In the genomic region with DNA sequence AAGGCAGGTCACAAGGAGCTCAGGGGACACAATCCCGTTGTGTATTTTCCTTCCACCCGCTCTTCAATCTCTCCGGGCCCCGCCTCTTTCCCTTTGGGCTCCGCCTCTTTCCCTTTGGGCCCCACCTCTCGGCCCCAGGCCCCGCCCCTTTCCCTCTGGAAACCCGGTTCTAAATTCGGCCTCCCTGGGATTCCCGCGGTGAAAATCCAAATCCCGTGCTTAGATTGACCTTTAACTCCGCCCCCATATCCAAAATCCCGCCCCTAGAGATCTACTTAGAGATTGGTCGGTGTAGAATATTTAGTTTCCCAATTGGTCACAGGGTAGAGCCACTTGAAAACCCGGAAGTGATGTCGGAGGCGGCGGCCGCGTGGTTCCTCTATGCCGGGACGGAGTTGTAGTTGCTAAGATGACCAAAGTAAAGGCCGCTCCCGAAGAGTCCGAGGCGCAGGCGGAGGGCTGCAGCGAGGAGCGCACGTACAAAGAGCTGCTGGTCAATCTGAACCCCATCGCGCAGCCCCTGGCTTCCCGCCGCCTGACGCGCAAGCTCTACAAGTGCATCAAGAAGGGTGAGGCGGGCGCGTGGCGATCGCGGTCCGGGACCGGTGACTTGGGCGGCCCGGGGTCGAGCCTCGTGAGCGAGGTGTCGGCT, we compare ENCODE assay signal across 8 mouse cellular contexts. TPM values are rescaled to one million over a fixed set of nuclear protein-coding genes. Genes with fewer than 3 reads are reported as not detected.
DNase-seq lines count a peak whose midpoint lies in the region; ATAC-seq and TF ChIP-seq lines count a peak whose summit lies in the region.

TSS of gene Nhp2 (plus strand) at position 327 of the 652 bp plus-strand sequence.

- TF ChIP-seq POLR2A in CH12.LX (IDR thresholded peaks at IDR 0.05; ENCODE audit: low read depth, low read length) = peak; percentile 90

- in situ Hi-C loops in CH12.LX (cut with MboI; ENCODE audit: low pct_ligation_motif_present, low pct_unique_long_range_greater_than_20kb, low sequenced_read_pairs) = loop anchor here (10.0 kb wide), 1 partner anchor 65 kb away; the partner anchor contains the start of gene 0610009B22Rik

- no peak for TF ChIP-seq RAD21 in CH12.LX (IDR thresholded peaks at IDR 0.05; ENCODE audit: low read depth, low read length)

- under 1% methylated on average over 51 of the region's 51 CpGs for WGBS in forebrain, embryonic 11.5 days
- WGBS in heart, embryonic 16.5 days = under 1% methylated on average over 51 of the region's 51 CpGs
- under 1% methylated on average over 51 of the region's 51 CpGs for WGBS in liver, embryonic 15.5 days (ENCODE audit: insufficient replicate concordance)
- under 1% methylated on average over 51 of the region's 51 CpGs for WGBS in neural tube, embryonic 12.5 days

- peaks cover 15 to 56% of the 10 kb centered on the region in 2 experiments for H3K4me1 ChIP-seq in CH12.LX (ENCODE audit: control insufficient read depth in 1 of 2, insufficient read depth in 2 of 2)
- H3K4me1 ChIP-seq in forebrain, embryonic 11.5 days (replicated peaks; ENCODE audit: control insufficient read depth, insufficient read depth, low read length) = peaks cover 10% of the 10 kb centered on the region
- H3K4me1 ChIP-seq in heart, embryonic 16.5 days (ENCODE audit: control insufficient read depth, insufficient read depth, low read length) = peaks cover 22% of the 10 kb centered on the region
- H3K4me1 ChIP-seq in liver, embryonic 15.5 days (replicated peaks) = peaks cover 65% of the 10 kb centered on the region
- H3K4me1 ChIP-seq in neural tube, embryonic 12.5 days = peaks cover 20% of the 10 kb centered on the region

- peaks cover 28% of the 10 kb centered on the region for H3K79me2 ChIP-seq in CH12.LX (replicated peaks; ENCODE audit: control insufficient read depth, extremely low read depth, insufficient read depth, poor library complexity, severe bottlenecking)

- H3K27ac ChIP-seq in CH12.LX (ENCODE audit: insufficient read depth, low read depth) = peak within 1 kb of the TSS; percentile 63
- H3K27ac ChIP-seq in forebrain, embryonic 11.5 days (ENCODE audit: low read depth, low read length) = no peak within 1 kb of the TSS
- H3K27ac ChIP-seq in heart, embryonic 16.5 days (ENCODE audit: low read length) = peak within 1 kb of the TSS; percentile 54
- H3K27ac ChIP-seq in liver, embryonic 15.5 days (replicated peaks) = peak within 1 kb of the TSS; percentile 65; the same call in 1 of the 2 replicates
- no peak within 1 kb of the TSS for H3K27ac ChIP-seq in neural tube, embryonic 12.5 days

- peak within 1 kb of the TSS; percentile 64 to 93 (median 68) for H3K4me3 ChIP-seq in CH12.LX (replicated peaks in 1 of 3; ENCODE audit: low read depth in 2 of 3, low read length in 2 of 3, poor library complexity in 1 of 3)
- peak within 1 kb of the TSS; percentile 68 for H3K4me3 ChIP-seq in forebrain, embryonic 11.5 days (ENCODE audit: low read depth, low read length)
- H3K4me3 ChIP-seq in heart, embryonic 16.5 days (ENCODE audit: low read length) = peak within 1 kb of the TSS; percentile 95
- H3K4me3 ChIP-seq in liver, embryonic 15.5 days (replicated peaks) = peak within 1 kb of the TSS; percentile 79
- H3K4me3 ChIP-seq in neural tube, embryonic 12.5 days = peak within 1 kb of the TSS; percentile 84

- DNase-seq in CH12.LX (ENCODE audit: extremely low read depth) = peak; percentile 100
- DNase-seq in c-Kit-positive CD71-positive TER-119-negative erythroid progenitor cells, embryonic 14.5 days (ENCODE audit: low read depth) = peak; percentile 98
- DNase-seq in forebrain, embryonic 11.5 days (ENCODE audit: low spot score) = peak; percentile 96
- DNase-seq in kidney, postnatal 36 days = peak; percentile 99
- DNase-seq in telencephalon, adult 2 months (ENCODE audit: low read depth, low spot score) = peak; percentile 99

- H3K4me2 ChIP-seq in CH12.LX (ENCODE audit: insufficient read depth, low read depth, poor library complexity, severe bottlenecking) = peak within 1 kb of the TSS; percentile 84
- H3K4me2 ChIP-seq in forebrain, embryonic 11.5 days (ENCODE audit: low read depth, low read length, severe bottlenecking) = peak within 1 kb of the TSS; percentile 53
- H3K4me2 ChIP-seq in heart, embryonic 16.5 days (ENCODE audit: low read depth, low read length) = peak within 1 kb of the TSS; percentile 92
- peak within 1 kb of the TSS; percentile 92 for H3K4me2 ChIP-seq in liver, embryonic 15.5 days
- H3K4me2 ChIP-seq in neural tube, embryonic 12.5 days (replicated peaks) = peak within 1 kb of the TSS; percentile 84

- no peak for TF ChIP-seq CTCF in CH12.LX (conservative IDR thresholded peaks at IDR 0.05 in 1 of 2, IDR thresholded peaks at IDR 0.05 in 1 of 2; ENCODE audit: low read depth in 2 of 2, low read length in 2 of 2)

- no peak for TF ChIP-seq EP300 in CH12.LX (IDR thresholded peaks at IDR 0.05; ENCODE audit: low read length)

- peaks cover 34 to 36% of the 10 kb centered on the region in 2 experiments for H3K36me3 ChIP-seq in CH12.LX (replicated peaks in 1 of 2; ENCODE audit: control insufficient read depth in 1 of 2, insufficient read depth in 1 of 2, low read length in 1 of 2)
- H3K36me3 ChIP-seq in forebrain, embryonic 11.5 days (ENCODE audit: control insufficient read depth, insufficient read depth, low read length) = peaks cover 6% of the 10 kb centered on the region
- H3K36me3 ChIP-seq in heart, embryonic 16.5 days (ENCODE audit: control insufficient read depth, insufficient read depth) = peaks cover 23% of the 10 kb centered on the region
- H3K36me3 ChIP-seq in liver, embryonic 15.5 days (replicated peaks) = peaks cover 33% of the 10 kb centered on the region
- H3K36me3 ChIP-seq in neural tube, embryonic 12.5 days = peaks cover 28% of the 10 kb centered on the region

- no peaks in the 10 kb centered on the region for H3K27me3 ChIP-seq in CH12.LX (replicated peaks)
- H3K27me3 ChIP-seq in forebrain, embryonic 11.5 days (ENCODE audit: control insufficient read depth, insufficient read depth, low read length) = no peaks in the 10 kb centered on the region
- no peaks in the 10 kb centered on the region for H3K27me3 ChIP-seq in heart, embryonic 16.5 days (ENCODE audit: control insufficient read depth, insufficient read depth, low read length)
- no peaks in the 10 kb centered on the region for H3K27me3 ChIP-seq in liver, embryonic 15.5 days
- no peaks in the 10 kb centered on the region for H3K27me3 ChIP-seq in neural tube, embryonic 12.5 days (replicated peaks)

- H3K9ac ChIP-seq in CH12.LX (ENCODE audit: insufficient read depth, low read depth) = peak within 1 kb of the TSS; percentile 87
- H3K9ac ChIP-seq in forebrain, embryonic 11.5 days (ENCODE audit: low read length) = peak within 1 kb of the TSS; percentile 74
- H3K9ac ChIP-seq in heart, embryonic 16.5 days (ENCODE audit: low read length) = peak within 1 kb of the TSS; percentile 81
- peak within 1 kb of the TSS; percentile 67 for H3K9ac ChIP-seq in liver, embryonic 15.5 days
- peak within 1 kb of the TSS; percentile 72 for H3K9ac ChIP-seq in neural tube, embryonic 12.5 days

- dilution Hi-C loops in CH12.LX (cut with MboI; ENCODE audit: extremely low pct_ligation_motif_present, extremely low pct_unique_long_range_greater_than_20kb, low sequenced_read_pairs) = no loop called here

- ATAC-seq in forebrain, embryonic 11.5 days (replicated peaks; ENCODE audit: low FRiP score) = peak; percentile 94
- peak; percentile 90 for ATAC-seq in heart, embryonic 16.5 days (replicated peaks; ENCODE audit: extremely low read depth, insufficient read depth, low FRiP score)
- ATAC-seq in liver, embryonic 15.5 days (ENCODE audit: insufficient read depth) = peak; percentile 79
- peak; percentile 91 for ATAC-seq in neural tube, embryonic 12.5 days (ENCODE audit: low FRiP score, low read depth)

- no peaks in the 10 kb centered on the region for H3K9me3 ChIP-seq in CH12.LX (replicated peaks; ENCODE audit: low read length)
- H3K9me3 ChIP-seq in forebrain, embryonic 11.5 days (ENCODE audit: control insufficient read depth, low read length) = no peaks in the 10 kb centered on the region
- H3K9me3 ChIP-seq in heart, embryonic 16.5 days (replicated peaks; ENCODE audit: control insufficient read depth, low read length) = no peaks in the 10 kb centered on the region
- H3K9me3 ChIP-seq in liver, embryonic 15.5 days (replicated peaks) = no peaks in the 10 kb centered on the region
- H3K9me3 ChIP-seq in neural tube, embryonic 12.5 days = no peaks in the 10 kb centered on the region

TF ChIP-seq in CH12.LX, 34 proteins besides CTCF, POLR2A, EP300 and RAD21 (continues in another document):
- TF ChIP-seq NRF1 (IDR thresholded peaks at IDR 0.05; ENCODE audit: low read depth, low read length) (no peak; the same call in 1 of the 2 replicates), BHLHE40 (IDR thresholded peaks at IDR 0.05; ENCODE audit: low read depth, low read length) (peak; percentile 94), USF2 (conservative IDR thresholded peaks at IDR 0.05; ENCODE audit: low read depth, low read length) (no peak; the same call in 1 of the 2 replicates), CHD2 (IDR thresholded peaks at IDR 0.05; ENCODE audit: low read length) (peak; percentile 96), HCFC1 (IDR thresholded peaks at IDR 0.05; ENCODE audit: low read depth, low read length) (peak; percentile 74), KAT2A (IDR thresholded peaks at IDR 0.05; ENCODE audit: insufficient replicate concordance, low read length) (0 out of 2 replicates have a peak, but pooled peaks have one; percentile 58), E2F4 (IDR thresholded peaks at IDR 0.05; ENCODE audit: insufficient replicate concordance, low read depth, low read length) (peak; percentile 94; the same call in 1 of the 2 replicates), TCF12 (IDR thresholded peaks at IDR 0.05; ENCODE audit: low read depth, low read length) (peak; percentile 47; the same call in 1 of the 2 replicates), SIN3A (IDR thresholded peaks at IDR 0.05; ENCODE audit: low read length) (peak; percentile 99), ZC3H11A (IDR thresholded peaks at IDR 0.05; ENCODE audit: low read depth, low read length) (no peak), JUN (IDR thresholded peaks at IDR 0.05; ENCODE audit: insufficient read depth, low read depth, low read length) (no peak), IRF4 (IDR thresholded peaks at IDR 0.05; ENCODE audit: low read depth, low read length) (peak; percentile 82), RCOR1 (conservative IDR thresholded peaks at IDR 0.05; ENCODE audit: low read depth, low read length) (peak; percentile 90; the same call in 1 of the 2 replicates), MXI1 (IDR thresholded peaks at IDR 0.05; ENCODE audit: low read depth, low read length) (peak; percentile 100)

RNA-seq across cellular contexts. Expression of gene Nhp2, which starts in this region (rescaled TPM):
- total RNA-seq in CH12.LX (2012; rRNA removed) (489 and 641 TPM in 2 replicates), CH12.LX (2014; rRNA removed) (649 and 722 TPM in 2 replicates)
- polyA plus RNA-seq in CH12.LX (2012; ENCODE audit: insufficient read length, low read depth) = 847 and 914 TPM in 2 replicates
- 154 and 165 TPM in 2 replicates for polyA plus RNA-seq in forebrain, embryonic 11.5 days (2014; fragmentation: Nextera tagmentation; extraction: Ambion mirVana)
- polyA plus RNA-seq in heart, embryonic 16.5 days (2015; fragmentation: Nextera tagmentation; extraction: Ambion mirVana) = 77.9 and 88.1 TPM in 2 replicates
- polyA plus RNA-seq in liver, embryonic 15.5 days (2015; fragmentation: Nextera tagmentation; extraction: Ambion mirVana) = 92.3 and 95.6 TPM in 2 replicates
- polyA plus RNA-seq in neural tube, embryonic 12.5 days (2016; fragmentation: Nextera tagmentation; extraction: Ambion mirVana) = 121 and 122 TPM in 2 replicates

Comparison
In these comparisons a context has a peak if more than half of its experiments do, and no peak if none do; other contexts are left out.
1. H3K27ac ChIP-seq: peak in CH12.LX (single experiment), heart, embryonic 16.5 days (single experiment) and liver, embryonic 15.5 days (single experiment); none in forebrain, embryonic 11.5 days (single experiment) and neural tube, embryonic 12.5 days (single experiment).
2. Peak in every context shown above with its lines, with median percentiles within 50 percentile points of each other: DNase-seq, H3K4me2 ChIP-seq, H3K4me3 ChIP-seq, H3K9ac ChIP-seq and ATAC-seq.